Mouse (Mus musculus): ENCODE measurements around the gene Slc6a19.
A peak's percentile ranks its signal among the peaks of the same experiment; 100 is the strongest.
"Not testable (repeated sequence)": the region's sequence is repeated elsewhere in the genome, so short reads cannot be mapped to it uniquely, and the experiment has no call there.

Slc6a19 gene

GRCm38 (mm10) chr13:73704694-73705325 is at the start of gene Slc6a19:
TSS of gene Slc6a19 (minus strand) at chr13:73704865.
- DNase-seq: no peak

GRCm38 (mm10) chr13:73751284-73751683 is 46.6 kb upstream of the Slc6a19 start:
- DNase-seq: no peak

GRCm38 (mm10) chr13:73750435-73750834 is 45.8 kb upstream of the Slc6a19 start:
- DNase-seq: peak; percentile 33

- DNase-seq: peak; percentile 25
These were observed 44.2 kb upstream of the Slc6a19 start for GRCm38 (mm10) chr13:73748663-73749440.

GRCm38 (mm10) chr13:73743662-73744061 is 39.0 kb upstream of the Slc6a19 start:
- DNase-seq: no peak

GRCm38 (mm10) chr13:73742944-73743343 is 38.3 kb upstream of the Slc6a19 start:
- no peak for DNase-seq

- DNase-seq: not testable (repeated sequence)
These were observed 35.8 kb upstream of the Slc6a19 start for GRCm38 (mm10) chr13:73740399-73740944.

- DNase-seq: no peak
These were observed 32.3 kb upstream of the Slc6a19 start for GRCm38 (mm10) chr13:73736943-73737342.

- no peak for DNase-seq
These were observed 31.3 kb upstream of the Slc6a19 start for GRCm38 (mm10) chr13:73735928-73736327.

- DNase-seq: peak; percentile 31
These were observed 30.6 kb upstream of the Slc6a19 start for GRCm38 (mm10) chr13:73735270-73735669.

- DNase-seq: no peak
These were observed 29.7 kb upstream of the Slc6a19 start for GRCm38 (mm10) chr13:73734379-73734778.

- DNase-seq: peak; percentile 36
These were observed 28.4 kb upstream of the Slc6a19 start, which contains the start of gene Slc12a7 for GRCm38 (mm10) chr13:73732742-73733700. TSS of gene Slc12a7 (plus strand) at chr13:73733094.

GRCm38 (mm10) chr13:73732235-73732634 is 27.6 kb upstream of the Slc6a19 start:
- no peak for DNase-seq

GRCm38 (mm10) chr13:73730913-73731312 is 26.2 kb upstream of the Slc6a19 start:
- no peak for DNase-seq

- no peak for DNase-seq
These were observed 24.0 kb upstream of the Slc6a19 start for GRCm38 (mm10) chr13:73728633-73729032.

GRCm38 (mm10) chr13:73727621-73728025 is 23.0 kb upstream of the Slc6a19 start:
- DNase-seq: no peak

- no peak for DNase-seq
These were observed 20.6 kb upstream of the Slc6a19 start for GRCm38 (mm10) chr13:73725315-73725714.

- peak; percentile 66 for DNase-seq
These were observed 18.5 kb upstream of the Slc6a19 start for GRCm38 (mm10) chr13:73723081-73723668.

- DNase-seq: no peak
These were observed 15.6 kb upstream of the Slc6a19 start for GRCm38 (mm10) chr13:73720241-73720640.

GRCm38 (mm10) chr13:73718225-73718624 is 13.6 kb upstream of the Slc6a19 start:
- DNase-seq: peak; percentile 90

GRCm38 (mm10) chr13:73714020-73714419 is 9.4 kb upstream of the Slc6a19 start:
- DNase-seq: no peak

GRCm38 (mm10) chr13:73713204-73713603 is 8.5 kb upstream of the Slc6a19 start:
- DNase-seq: no peak
